Mouse (Mus musculus): ENCODE data around the gene AC134908.4. TPM values are rescaled to one million over a fixed set of nuclear protein-coding genes. Genes with fewer than 3 reads are reported as not detected.
"Not testable (repeated sequence)": the region's sequence is repeated elsewhere in the genome, so short reads cannot be mapped to it uniquely, and the experiment has no call there.

AC134908.4 gene
- total RNA-seq, 2 experiments from 2014 or later: not detected

- no peak for ATAC-seq (replicated peaks; ENCODE audit: low FRiP score, low TSS enrichment, poor library complexity, severe bottlenecking)
Measured at GRCm38 (mm10) chr17:25810890-25811289, 15.4 kb upstream of the AC134908.4 start.

- ATAC-seq (replicated peaks; ENCODE audit: low FRiP score, low TSS enrichment, poor library complexity, severe bottlenecking): no peak
Measured at GRCm38 (mm10) chr17:25809606-25810340, 14.3 kb upstream of the AC134908.4 start.

- no peak for ATAC-seq (replicated peaks; ENCODE audit: low FRiP score, low TSS enrichment, poor library complexity, severe bottlenecking)
Measured at GRCm38 (mm10) chr17:25808789-25809605, 13.5 kb upstream of the AC134908.4 start, which contains the start of gene Fbxl16. TSS of gene Fbxl16 (plus strand) at chr17:25809085.

GRCm38 (mm10) chr17:25808028-25808427, 12.6 kb upstream of the AC134908.4 start:
- no peak for ATAC-seq (replicated peaks; ENCODE audit: low FRiP score, low TSS enrichment, poor library complexity, severe bottlenecking)

GRCm38 (mm10) chr17:25807452-25807851, 12.0 kb upstream of the AC134908.4 start:
- not testable (repeated sequence) for ATAC-seq (replicated peaks; ENCODE audit: low FRiP score, low TSS enrichment, poor library complexity, severe bottlenecking)

GRCm38 (mm10) chr17:25806507-25806906, 11.0 kb upstream of the AC134908.4 start:
- no peak for ATAC-seq (replicated peaks; ENCODE audit: low FRiP score, low TSS enrichment, poor library complexity, severe bottlenecking)

GRCm38 (mm10) chr17:25802825-25803517, 7.5 kb upstream of the AC134908.4 start:
- no peak for ATAC-seq (replicated peaks; ENCODE audit: low FRiP score, low TSS enrichment, poor library complexity, severe bottlenecking)

- peak; percentile 71 for ATAC-seq (replicated peaks; ENCODE audit: low FRiP score, low TSS enrichment, poor library complexity, severe bottlenecking)
Measured at GRCm38 (mm10) chr17:25801029-25801428, 5.6 kb upstream of the AC134908.4 start.

- peak; percentile 62 for ATAC-seq (replicated peaks; ENCODE audit: low FRiP score, low TSS enrichment, poor library complexity, severe bottlenecking)
Measured at GRCm38 (mm10) chr17:25796951-25797369, 1.5 kb upstream of the AC134908.4 start, which contains the start of gene Metrn. TSS of gene Metrn (minus strand) at chr17:25797136.

GRCm38 (mm10) chr17:25796211-25796771, 832 bp upstream of the AC134908.4 start:
- ATAC-seq (replicated peaks; ENCODE audit: low FRiP score, low TSS enrichment, poor library complexity, severe bottlenecking): no peak

- ATAC-seq (replicated peaks; ENCODE audit: low FRiP score, low TSS enrichment, poor library complexity, severe bottlenecking): no peak
Measured at GRCm38 (mm10) chr17:25794998-25795397, 461 bp downstream of the AC134908.4 start.

GRCm38 (mm10) chr17:25794197-25794596, 1.3 kb downstream of the AC134908.4 start:
- ATAC-seq (replicated peaks; ENCODE audit: low FRiP score, low TSS enrichment, poor library complexity, severe bottlenecking): no peak

GRCm38 (mm10) chr17:25792615-25793014, 2.8 kb downstream of the AC134908.4 start, which contains the start of gene Fam173a:
TSS of gene Fam173a (minus strand) at chr17:25792901.
- peak; percentile 55 for ATAC-seq (replicated peaks; ENCODE audit: low FRiP score, low TSS enrichment, poor library complexity, severe bottlenecking)

GRCm38 (mm10) chr17:25791843-25792527, 3.5 kb downstream of the AC134908.4 start:
- peak; percentile 55 for ATAC-seq (replicated peaks; ENCODE audit: low FRiP score, low TSS enrichment, poor library complexity, severe bottlenecking)

- no peak for ATAC-seq (replicated peaks; ENCODE audit: low FRiP score, low TSS enrichment, poor library complexity, severe bottlenecking)
Measured at GRCm38 (mm10) chr17:25791320-25791842, 4.1 kb downstream of the AC134908.4 start.

- ATAC-seq (replicated peaks; ENCODE audit: low FRiP score, low TSS enrichment, poor library complexity, severe bottlenecking): no peak
Measured at GRCm38 (mm10) chr17:25786781-25787504, 8.5 kb downstream of the AC134908.4 start.

- no peak for ATAC-seq (replicated peaks; ENCODE audit: low FRiP score, low TSS enrichment, poor library complexity, severe bottlenecking)
Measured at GRCm38 (mm10) chr17:25786280-25786679, 9.2 kb downstream of the AC134908.4 start, which contains the start of gene Ccdc78. TSS of gene Ccdc78 (plus strand) at chr17:25786580.

- ATAC-seq (replicated peaks; ENCODE audit: low FRiP score, low TSS enrichment, poor library complexity, severe bottlenecking): peak; percentile 83
Measured at GRCm38 (mm10) chr17:25785281-25785745, 10.1 kb downstream of the AC134908.4 start, which contains the start of gene Haghl. TSS of gene Haghl (minus strand) at chr17:25785673.
